Comparison of ENCODE assay signal across 8 mouse cellular contexts in genomic region chr5:110109991-110110441, GRCm38 (mm10). TPM values are rescaled to one million over a fixed set of nuclear protein-coding genes. Genes with fewer than 3 reads are reported as not detected.
A peak's percentile ranks its signal among the peaks of the same experiment; 100 is the strongest.
DNase-seq lines count a peak whose midpoint lies in the region; ATAC-seq and TF ChIP-seq lines count a peak whose summit lies in the region.

Gene Zfp605, plus strand, starts transcription at chr5:110110092.

- peak; percentile 32 for ATAC-seq in activated CD4-positive, CD25-positive, alpha-beta regulatory T cell, adult 4 months

- peaks cover 25% of the 10 kb centered on the region for H3K79me2 ChIP-seq in macrophage (ENCODE audit: inconsistent target)

- 5% methylated on average over 12 of the region's 12 CpGs for WGBS in macrophage (ENCODE audit: missing documents)

- peak; percentile 68 for TF ChIP-seq POLR2A in cortical plate, adult 2 months (IDR thresholded peaks at IDR 0.05; ENCODE audit: extremely low read depth, insufficient read depth, low read length)

- TF ChIP-seq CTCF in cortical plate, adult 2 months (IDR thresholded peaks at IDR 0.05; ENCODE audit: extremely low read depth, insufficient read depth, low read length), result no peak
- no peak for TF ChIP-seq CTCF in left cerebral cortex, adult 2 months (IDR thresholded peaks at IDR 0.05)

- peak within 1 kb of the TSS; percentile 83 for H3K4me3 ChIP-seq in cortical plate, adult 2 months (ENCODE audit: insufficient read depth, low read length)
- H3K4me3 ChIP-seq in left cerebral cortex, adult 2 months, result peak within 1 kb of the TSS; percentile 76
- peak within 1 kb of the TSS; percentile 77 for H3K4me3 ChIP-seq in macrophage (ENCODE audit: inconsistent target)

- H3K36me3 ChIP-seq in macrophage (ENCODE audit: inconsistent target), result peaks cover 31% of the 10 kb centered on the region

- intact Hi-C loops in left cerebral cortex, adult 2 months (cut with DNase I), result loop anchor here (2.0 to 10.0 kb wide), 4 partner anchors 25 to 1455 kb away; partner anchors contain the start of genes Chfr and Zfp932

- H3K27ac ChIP-seq in cortical plate, adult 2 months (ENCODE audit: insufficient read depth, low read length), result peak within 1 kb of the TSS; percentile 16; the same call in 1 of the 2 replicates
- H3K27ac ChIP-seq in left cerebral cortex, adult 2 months, result peak within 1 kb of the TSS; percentile 89
- H3K27ac ChIP-seq in macrophage, result peak within 1 kb of the TSS; percentile 57

- no peaks in the 10 kb centered on the region for H3K4me1 ChIP-seq in cortical plate, adult 2 months (ENCODE audit: control insufficient read depth, insufficient read depth, low read length)

- peak; percentile 78 to 84 for DNase-seq in gastrocnemius, adult 8-10 months (ENCODE audit: low spot score in 2 of 2)
- peak; percentile 79 for DNase-seq in hindlimb bud, embryonic 11.5 days (ENCODE audit: extremely low spot score, low read depth, low spot score)
- DNase-seq in left cerebral cortex, adult 2 months (ENCODE audit: extremely low spot score in 1 of 2, low spot score in 2 of 2), result peak; percentile 91
- DNase-seq in right cerebral cortex, adult 18-20 months, result peak; percentile 93
- DNase-seq in urinary bladder, adult 2 months (ENCODE audit: low spot score), result peak; percentile 85

RNA-seq across cellular contexts. Expression of gene Zfp605, which starts in this region (rescaled TPM):
- 1 to 10 TPM; 3.5 to 4.6 TPM for polyA plus RNA-seq in activated CD4-positive, CD25-positive, alpha-beta regulatory T cell, adult 4 months (2017; shearing (Covaris generic))
- 6.8 and 6.9 TPM in 2 replicates for polyA plus RNA-seq in cortical plate, adult 2 months (2012; rRNA removed)
- 1 to 10 TPM; 3.5 to 5.4 (median 4.3) TPM for total RNA-seq in gastrocnemius, adult 8-10 months (2022)
- total RNA-seq in left cerebral cortex, adult 2 months (2021), result 10 to 100 TPM; 15.9 to 16.7 TPM
- 10 to 100 TPM in 3 of 26 experiments, 1 to 10 TPM in 21, under 1 TPM in 2; 0.38 to 11.0 (median 4.3) TPM for total RNA-seq in macrophage (2018; cell fraction: chromatin; rRNA removed)
- total RNA-seq in macrophage (2018; cell fraction: cytosol; rRNA removed), result 1 to 10 TPM in 23 of 26 experiments, under 1 TPM in 3; 0.47 to 4.9 (median 2.9) TPM
- total RNA-seq in macrophage (2018; cell fraction: nucleus; rRNA removed), result 10 to 100 TPM in 1 of 26 experiments, 1 to 10 TPM in 20, under 1 TPM in 5; 0.40 to 10.4 (median 3.3) TPM
- polyA plus RNA-seq in macrophage (2018), result 2.0 to 5.7 TPM (median 2.3 TPM) in 3 replicates
- 2.7 and 3.7 TPM in 2 replicates for polyA plus RNA-seq in urinary bladder, adult 2 months (2012; rRNA removed)

Comparison
In these comparisons a context has a peak if more than half of its experiments do, and no peak if none do; other contexts are left out.
1. Peak in every context shown above with its lines: DNase-seq, ATAC-seq, H3K4me3 ChIP-seq and H3K27ac ChIP-seq.
2. H3K27ac ChIP-seq: peak in every context shown above with its lines; median percentile 89 in left cerebral cortex, adult 2 months; 57 in macrophage; 16 in cortical plate, adult 2 months.